Mouse (Mus musculus) right cerebral cortex, postnatal 10 days (tissue): ENCODE data around the gene Snw1.
A peak's percentile ranks its signal among the peaks of the same experiment; 100 is the strongest.

ENCODE experiments used
- DNase-seq, 2 experiments: peaks; one replicate each; pipeline ENCODE4 v3.0.0; 2021; ENCODE audit warnings: low spot score in 2 of 2

Gene Snw1

GRCm38 (mm10) chr12:87423700-87424099 lies 48.4 kb downstream of the Snw1 start:
- DNase-seq: no peak

GRCm38 (mm10) chr12:87421708-87422507 lies 50.2 kb downstream of the Snw1 start:
- DNase-seq: no peak

- DNase-seq: no peak
Observed at GRCm38 (mm10) chr12:87419974-87420485, 52.0 kb downstream of the Snw1 start.

- peak; percentile 48 to 72 for DNase-seq
Observed at GRCm38 (mm10) chr12:87418921-87419320, 53.2 kb downstream of the Snw1 start.

GRCm38 (mm10) chr12:87416690-87417089 lies 55.4 kb downstream of the Snw1 start:
- DNase-seq: peak; percentile 35 to 57

GRCm38 (mm10) chr12:87415358-87415757 lies 56.7 kb downstream of the Snw1 start:
- no peak for DNase-seq

- peak; percentile 65 to 80 for DNase-seq
Observed at GRCm38 (mm10) chr12:87413179-87413790, 58.8 kb downstream of the Snw1 start.

GRCm38 (mm10) chr12:87410999-87411398 lies 61.1 kb downstream of the Snw1 start:
- DNase-seq: no peak

GRCm38 (mm10) chr12:87409123-87409522 lies 63.0 kb downstream of the Snw1 start:
- no peak for DNase-seq

- peak in 1 of 2 experiments; percentile 32 for DNase-seq
Observed at GRCm38 (mm10) chr12:87407869-87408605, 64.0 kb downstream of the Snw1 start.

- no peak for DNase-seq
Observed at GRCm38 (mm10) chr12:87405721-87406120, 66.4 kb downstream of the Snw1 start.

- DNase-seq: no peak
Observed at GRCm38 (mm10) chr12:87405165-87405564, 66.9 kb downstream of the Snw1 start.

- DNase-seq: no peak
Observed at GRCm38 (mm10) chr12:87401883-87402282, 70.2 kb downstream of the Snw1 start.

GRCm38 (mm10) chr12:87399119-87399819 lies 72.8 kb downstream of the Snw1 start:
- DNase-seq: no peak
